Mouse (Mus musculus) right cerebral cortex, postnatal 4 days (tissue): ENCODE measurements around the gene Rspo4.

Experiments
- DNase-seq: peaks from one replicate; pipeline ENCODE4 v3.0.0-alpha.2; 2022

Rspo4 gene

GRCm38 (mm10) chr2:151914120-151914519, 71.4 kb downstream of the Rspo4 start:
- DNase-seq = no peak

GRCm38 (mm10) chr2:151915111-151915510, 72.4 kb downstream of the Rspo4 start:
- DNase-seq = no peak

GRCm38 (mm10) chr2:151916061-151916831, 73.5 kb downstream of the Rspo4 start:
- DNase-seq = no peak

GRCm38 (mm10) chr2:151919140-151919539, 76.4 kb downstream of the Rspo4 start:
- DNase-seq = no peak

GRCm38 (mm10) chr2:151921068-151921467, 78.3 kb downstream of the Rspo4 start:
- no peak for DNase-seq

- no peak for DNase-seq
Observed at GRCm38 (mm10) chr2:151921596-151921995, 78.9 kb downstream of the Rspo4 start.
